In genomic region chr5:34280976-34281375, GRCm38 (mm10) we compare ENCODE assay signal across 21 mouse cellular contexts. TPM values are rescaled to one million over a fixed set of nuclear protein-coding genes. Genes with fewer than 3 reads are reported as not detected.
"Had no signal": no experiment of that assay in that cellular context is flagged by ENCODE, and none has a peak within 500 bp of the region (broad histone marks: within the 10 kb centered on the region; RNA-seq: fewer than 3 reads in every experiment).

No protein-coding gene starts in this region.

- H3K4me3 ChIP-seq: limb, embryonic 12.5 days; limb, embryonic 15.5 days; midbrain, embryonic 12.5 days; midbrain, embryonic 15.5 days; neural tube, embryonic 12.5 days; neural tube, embryonic 15.5 days; stomach, embryonic 15.5 days had no signal

- H3K4me1 ChIP-seq: limb, embryonic 15.5 days; midbrain, embryonic 15.5 days; neural tube, embryonic 12.5 days; stomach, embryonic 15.5 days had no signal

- H3K27ac ChIP-seq: limb, embryonic 12.5 days; limb, embryonic 15.5 days; liver, embryonic 14.5 days; macrophage; midbrain, embryonic 12.5 days; midbrain, embryonic 15.5 days; neural tube, embryonic 12.5 days; neural tube, embryonic 15.5 days; stomach, embryonic 15.5 days had no signal

- H3K9me3 ChIP-seq: limb, embryonic 12.5 days; limb, embryonic 15.5 days; midbrain, embryonic 12.5 days; midbrain, embryonic 15.5 days; neural tube, embryonic 12.5 days; neural tube, embryonic 15.5 days; stomach, embryonic 15.5 days had no signal

- ATAC-seq: liver, postnatal 0 days; lung, postnatal 0 days; midbrain, embryonic 15.5 days had no signal

- DNase-seq: kidney, postnatal 10 days; kidney, postnatal 36 days; left cerebral cortex, postnatal 4 days; liver, postnatal 0 days; lung, embryonic 14.5 days; retina, postnatal 1 day; right cerebral cortex, postnatal 25 days; spleen, adult 18-20 months; thymus, adult 18-20 months; thymus, postnatal 36 days had no signal

- H3K36me3 ChIP-seq: limb, embryonic 12.5 days; limb, embryonic 15.5 days; midbrain, embryonic 12.5 days; midbrain, embryonic 15.5 days; neural tube, embryonic 12.5 days; neural tube, embryonic 15.5 days; stomach, embryonic 15.5 days had no signal

- H3K4me2 ChIP-seq: limb, embryonic 12.5 days; limb, embryonic 15.5 days; liver, embryonic 11.5 days; lung, embryonic 14.5 days; midbrain, embryonic 12.5 days; midbrain, embryonic 15.5 days; neural tube, embryonic 12.5 days; neural tube, embryonic 15.5 days; stomach, embryonic 15.5 days had no signal

- H3K9ac ChIP-seq: limb, embryonic 12.5 days; limb, embryonic 15.5 days; liver, embryonic 14.5 days; liver, postnatal 0 days; lung, embryonic 14.5 days; midbrain, embryonic 12.5 days; midbrain, embryonic 15.5 days; neural tube, embryonic 12.5 days; neural tube, embryonic 15.5 days; stomach, embryonic 15.5 days had no signal

RNA-seq across cellular contexts. Expression of gene Zfyve28, which starts 7.3 kb away (rescaled TPM):
- polyA plus RNA-seq: liver, embryonic 11.5 days had no signal

RNA-seq across cellular contexts. Expression of gene Cfap99, which starts 7.4 kb away (rescaled TPM):
- polyA plus RNA-seq: limb, embryonic 12.5 days; limb, embryonic 15.5 days; liver, embryonic 11.5 days; liver, embryonic 14.5 days; liver, postnatal 0 days; lung, embryonic 14.5 days; macrophage; midbrain, embryonic 12.5 days; neural tube, embryonic 12.5 days; neural tube, embryonic 15.5 days; stomach, embryonic 15.5 days had no signal
